Comparison of ENCODE assay signal across 8 mouse cellular contexts in genomic region chr5:75153961-75154620, GRCm38 (mm10). TPM values are rescaled to one million over a fixed set of nuclear protein-coding genes. Genes with fewer than 3 reads are reported as not detected.
DNase-seq lines count a peak whose midpoint lies in the region; ATAC-seq and TF ChIP-seq lines count a peak whose summit lies in the region.

No protein-coding gene starts in this region.

- peak overlapping the region; percentile 69 for H3K4me2 ChIP-seq in embryonic facial prominence, embryonic 11.5 days (ENCODE audit: low read depth, low read length)
- peak overlapping the region; percentile 85 for H3K4me2 ChIP-seq in heart, embryonic 12.5 days
- peak overlapping the region; percentile 56 for H3K4me2 ChIP-seq in kidney, postnatal 0 days (ENCODE audit: low read length)
- peak overlapping the region; percentile 19 for H3K4me2 ChIP-seq in midbrain, embryonic 11.5 days

- no peaks in the 10 kb centered on the region for H3K36me3 ChIP-seq in embryonic facial prominence, embryonic 11.5 days (replicated peaks; ENCODE audit: control insufficient read depth, insufficient read depth, low read depth, low read length)
- H3K36me3 ChIP-seq in heart, embryonic 12.5 days = no peaks in the 10 kb centered on the region
- H3K36me3 ChIP-seq in kidney, postnatal 0 days (ENCODE audit: insufficient read depth, low read length) = no peaks in the 10 kb centered on the region
- no peaks in the 10 kb centered on the region; the same call in 1 of the 2 replicates for H3K36me3 ChIP-seq in midbrain, embryonic 11.5 days (ENCODE audit: control insufficient read depth, insufficient read depth, low read length)

- H3K4me1 ChIP-seq in embryonic facial prominence, embryonic 11.5 days (ENCODE audit: control insufficient read depth, insufficient read depth, low read length) = peaks cover 5% of the 10 kb centered on the region; the same call in 1 of the 2 replicates
- peaks cover 41% of the 10 kb centered on the region for H3K4me1 ChIP-seq in heart, embryonic 12.5 days (replicated peaks)
- peaks cover 4% of the 10 kb centered on the region; the same call in 1 of the 2 replicates for H3K4me1 ChIP-seq in kidney, postnatal 0 days (replicated peaks; ENCODE audit: insufficient read depth, low read length)
- H3K4me1 ChIP-seq in midbrain, embryonic 11.5 days (ENCODE audit: control insufficient read depth, insufficient read depth, low read length) = peaks cover 20% of the 10 kb centered on the region

- ATAC-seq in embryonic facial prominence, embryonic 11.5 days (replicated peaks; ENCODE audit: insufficient number of reproducible peaks, low FRiP score, low TSS enrichment, low read depth) = no peak
- no peak for ATAC-seq in heart, embryonic 12.5 days (ENCODE audit: insufficient number of reproducible peaks, low FRiP score)
- no peak for ATAC-seq in kidney, postnatal 0 days (replicated peaks; ENCODE audit: low FRiP score, low read depth)
- ATAC-seq in midbrain, embryonic 11.5 days (ENCODE audit: low FRiP score) = no peak
- no peak for ATAC-seq in erythroblast, adult 5-6 weeks (replicated peaks; ENCODE audit: low FRiP score, poor library complexity, severe bottlenecking)

- H3K9ac ChIP-seq in embryonic facial prominence, embryonic 11.5 days (replicated peaks; ENCODE audit: low read length) = peak overlapping the region; percentile 95
- peak overlapping the region; percentile 86 for H3K9ac ChIP-seq in heart, embryonic 12.5 days
- H3K9ac ChIP-seq in kidney, postnatal 0 days (ENCODE audit: low read depth, low read length) = peak overlapping the region; percentile 75
- H3K9ac ChIP-seq in midbrain, embryonic 11.5 days (ENCODE audit: low read length) = peak overlapping the region; percentile 20; the same call in 1 of the 2 replicates

- no peaks in the 10 kb centered on the region for H3K9me3 ChIP-seq in embryonic facial prominence, embryonic 11.5 days (replicated peaks; ENCODE audit: control insufficient read depth, low read length)
- H3K9me3 ChIP-seq in heart, embryonic 12.5 days (replicated peaks) = no peaks in the 10 kb centered on the region
- H3K9me3 ChIP-seq in kidney, postnatal 0 days (replicated peaks; ENCODE audit: low read length) = no peaks in the 10 kb centered on the region
- H3K9me3 ChIP-seq in midbrain, embryonic 11.5 days (ENCODE audit: control insufficient read depth, low read length) = no peaks in the 10 kb centered on the region

- 0% methylated on average over 27 of the region's 27 CpGs for WGBS in embryonic facial prominence, embryonic 11.5 days
- WGBS in heart, embryonic 12.5 days = 1% methylated on average over 27 of the region's 27 CpGs
- 1% methylated on average over 27 of the region's 27 CpGs for WGBS in kidney, postnatal 0 days
- WGBS in midbrain, embryonic 11.5 days = 1% methylated on average over 27 of the region's 27 CpGs

- H3K27ac ChIP-seq in embryonic facial prominence, embryonic 11.5 days (replicated peaks; ENCODE audit: low read depth, low read length) = peak overlapping the region; percentile 99
- peak overlapping the region; percentile 86 for H3K27ac ChIP-seq in heart, embryonic 12.5 days (ENCODE audit: poor library complexity, severe bottlenecking)
- peak overlapping the region; percentile 89 for H3K27ac ChIP-seq in kidney, postnatal 0 days
- H3K27ac ChIP-seq in midbrain, embryonic 11.5 days (ENCODE audit: low read depth, low read length) = no peak overlapping the region

- DNase-seq in ovary, adult 18-20 months (ENCODE audit: low spot score) = peak; percentile 39
- DNase-seq in ovary, postnatal 10 days (ENCODE audit: low spot score) = no peak
- peak; percentile 48 for DNase-seq in embryonic facial prominence, embryonic 11.5 days (ENCODE audit: low spot score)
- peak; percentile 44 for DNase-seq in kidney, postnatal 0 days (ENCODE audit: low spot score)
- peak; percentile 97 for DNase-seq in midbrain, embryonic 11.5 days (ENCODE audit: low spot score, missing footprints)
- no peak for DNase-seq in layer of hippocampus, adult 9-10 months (ENCODE audit: low spot score)

- H3K4me3 ChIP-seq in embryonic facial prominence, embryonic 11.5 days (ENCODE audit: low read depth, low read length) = peak overlapping the region; percentile 73
- H3K4me3 ChIP-seq in heart, embryonic 12.5 days = peak overlapping the region; percentile 55
- H3K4me3 ChIP-seq in kidney, postnatal 0 days (replicated peaks; ENCODE audit: low read depth, low read length) = peak overlapping the region; percentile 49
- H3K4me3 ChIP-seq in midbrain, embryonic 11.5 days (ENCODE audit: low read depth, low read length) = peak overlapping the region; percentile 25

- no peak for TF ChIP-seq CTCF in kidney, postnatal 0 days (IDR thresholded peaks at IDR 0.05; ENCODE audit: low read depth)

- H3K27me3 ChIP-seq in embryonic facial prominence, embryonic 11.5 days (ENCODE audit: control insufficient read depth, insufficient read depth, low read length) = peaks cover 6% of the 10 kb centered on the region; the same call in 1 of the 2 replicates
- peaks cover 44% of the 10 kb centered on the region for H3K27me3 ChIP-seq in heart, embryonic 12.5 days (replicated peaks)
- H3K27me3 ChIP-seq in kidney, postnatal 0 days (ENCODE audit: insufficient read depth, low read length) = peaks cover 40% of the 10 kb centered on the region
- H3K27me3 ChIP-seq in midbrain, embryonic 11.5 days (ENCODE audit: control insufficient read depth, insufficient read depth, low read length) = peaks cover 74% of the 10 kb centered on the region

RNA-seq across cellular contexts. Expression of gene Pdgfra, which starts 2.0 kb away (rescaled TPM):
- polyA plus RNA-seq in embryonic facial prominence, embryonic 11.5 days (2014; fragmentation: Nextera tagmentation; extraction: Ambion mirVana) = 87.2 and 88.6 TPM in 2 replicates
- polyA plus RNA-seq in heart, embryonic 12.5 days (2016; fragmentation: Nextera tagmentation; extraction: Ambion mirVana) = 41.2 and 41.3 TPM in 2 replicates
- 23.4 and 23.8 TPM in 2 replicates for polyA plus RNA-seq in kidney, postnatal 0 days (2015; fragmentation: Nextera tagmentation; extraction: Ambion mirVana)
- polyA plus RNA-seq in midbrain, embryonic 11.5 days (2014; fragmentation: Nextera tagmentation; extraction: Ambion mirVana) = 18.2 and 22.0 TPM in 2 replicates
- total RNA-seq in erythroblast, adult 5-6 weeks (2015; ENCODE audit: low replicate concordance) = 0.21 TPM in 1 of 2 replicates, not detected in the other
- 0.34 and 0.42 TPM in 2 replicates for total RNA-seq in erythroblast, adult 5-6 weeks (2017; ENCODE audit: low replicate concordance)

Comparison
In these comparisons a context has a peak if more than half of its experiments do, and no peak if none do; other contexts are left out.
1. DNase-seq: peak in ovary, adult 18-20 months (single experiment), embryonic facial prominence, embryonic 11.5 days (single experiment), kidney, postnatal 0 days (single experiment) and midbrain, embryonic 11.5 days (single experiment); none in ovary, postnatal 10 days (single experiment) and layer of hippocampus, adult 9-10 months (single experiment).
2. H3K4me2 ChIP-seq: peak in every context shown above with its lines; median percentile 85 in heart, embryonic 12.5 days; 69 in embryonic facial prominence, embryonic 11.5 days; 56 in kidney, postnatal 0 days; 19 in midbrain, embryonic 11.5 days.
3. H3K9ac ChIP-seq: peak in every context shown above with its lines; median percentile 95 in embryonic facial prominence, embryonic 11.5 days; 86 in heart, embryonic 12.5 days; 75 in kidney, postnatal 0 days; 20 in midbrain, embryonic 11.5 days.
4. Peak in every context shown above with its lines, with median percentiles within 50 percentile points of each other: H3K4me3 ChIP-seq.